Mouse (Mus musculus): ENCODE results near the gene Tbc1d1. TPM values are rescaled to one million over a fixed set of nuclear protein-coding genes. Genes with fewer than 3 reads are reported as not detected.
A peak's percentile ranks its signal among the peaks of the same experiment; 100 is the strongest.

Tbc1d1 gene
- 41.8 TPM for polyA plus RNA-seq (2012; fragmentation: generic; extraction: Trizol)

DNA sequence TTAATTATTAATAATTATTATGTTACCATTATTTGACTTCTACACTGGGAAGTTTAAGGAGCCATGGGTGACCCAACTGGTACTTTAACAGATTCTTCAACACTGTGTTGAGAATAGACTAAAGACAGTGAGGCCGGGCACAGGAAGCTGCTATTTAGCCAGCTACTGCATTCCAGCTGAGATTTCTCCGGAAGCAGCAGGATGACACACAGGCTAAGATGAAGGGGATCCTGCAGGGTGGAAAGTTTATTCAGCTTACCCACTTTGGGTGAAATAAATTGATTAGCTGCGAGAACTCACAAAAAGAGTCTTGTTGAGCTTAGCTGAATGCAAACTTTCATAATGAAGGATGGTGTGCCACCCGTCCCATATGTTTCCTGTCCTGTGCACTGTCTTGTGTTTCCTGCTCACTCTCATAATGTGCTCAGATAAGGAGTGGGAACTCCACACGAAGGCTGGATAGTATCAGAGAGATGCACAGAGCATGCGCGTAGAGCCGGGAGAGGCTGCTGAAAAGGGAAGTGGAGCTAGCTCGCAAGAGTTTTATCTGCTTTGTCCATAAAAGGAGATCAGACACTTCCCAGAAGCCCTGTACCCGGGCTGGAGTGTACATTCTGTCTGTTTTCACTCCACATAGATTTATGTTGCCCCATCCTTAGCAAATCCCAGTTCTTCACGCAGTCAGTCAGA is at the start of gene Tbc1d1:
Gene Tbc1d1, plus strand, starts transcription at position 445 of the 690 bp plus-strand sequence.
- TF ChIP-seq MYOD1 (IDR thresholded peaks at IDR 0.05; ENCODE audit: control insufficient read depth in 1 of 3, insufficient read length in 2 of 3, low read depth in 2 of 3), result no peak
- TF ChIP-seq POLR2AphosphoS2 (IDR thresholded peaks at IDR 0.05; ENCODE audit: insufficient read length, low read depth), result no peak
- no peak for TF ChIP-seq SRF (IDR thresholded peaks at IDR 0.05; ENCODE audit: control insufficient read depth, insufficient read length, low read depth)
- no peak for TF ChIP-seq TCF12 (IDR thresholded peaks at IDR 0.05; ENCODE audit: insufficient read depth, poor library complexity, severe bottlenecking)
- TF ChIP-seq MAX (IDR thresholded peaks at IDR 0.05; ENCODE audit: low read depth), result no peak
- no peak for TF ChIP-seq TCF3 (IDR thresholded peaks at IDR 0.05; ENCODE audit: insufficient read length, low read depth)
- TF ChIP-seq CEBPB (IDR thresholded peaks at IDR 0.05; ENCODE audit: insufficient read depth, poor library complexity, severe bottlenecking), result no peak
- TF ChIP-seq USF1 (IDR thresholded peaks at IDR 0.05; ENCODE audit: low read depth), result no peak
- TF ChIP-seq POLR2A (IDR thresholded peaks at IDR 0.05; ENCODE audit: insufficient read length, low read depth), result no peak
- TF ChIP-seq REST (IDR thresholded peaks at IDR 0.05; ENCODE audit: insufficient read depth, insufficient read length), result no peak
- Histone ChIP-seq H3K4me3 (no peak within 1 kb of the TSS), H3K27me3 (ENCODE audit: control insufficient read depth, insufficient read depth, insufficient read length) (no peaks in the 10 kb centered on the region), H3K36me3 (ENCODE audit: control insufficient read depth, insufficient read depth) (no peaks in the 10 kb centered on the region), H3K79me2 (ENCODE audit: control insufficient read depth, insufficient read depth) (peaks cover 3% of the 10 kb centered on the region), H3K4me2 (ENCODE audit: low read depth) (no peak within 1 kb of the TSS), H3ac (ENCODE audit: control insufficient read depth, insufficient read length) (no peak within 1 kb of the TSS)

DNA sequence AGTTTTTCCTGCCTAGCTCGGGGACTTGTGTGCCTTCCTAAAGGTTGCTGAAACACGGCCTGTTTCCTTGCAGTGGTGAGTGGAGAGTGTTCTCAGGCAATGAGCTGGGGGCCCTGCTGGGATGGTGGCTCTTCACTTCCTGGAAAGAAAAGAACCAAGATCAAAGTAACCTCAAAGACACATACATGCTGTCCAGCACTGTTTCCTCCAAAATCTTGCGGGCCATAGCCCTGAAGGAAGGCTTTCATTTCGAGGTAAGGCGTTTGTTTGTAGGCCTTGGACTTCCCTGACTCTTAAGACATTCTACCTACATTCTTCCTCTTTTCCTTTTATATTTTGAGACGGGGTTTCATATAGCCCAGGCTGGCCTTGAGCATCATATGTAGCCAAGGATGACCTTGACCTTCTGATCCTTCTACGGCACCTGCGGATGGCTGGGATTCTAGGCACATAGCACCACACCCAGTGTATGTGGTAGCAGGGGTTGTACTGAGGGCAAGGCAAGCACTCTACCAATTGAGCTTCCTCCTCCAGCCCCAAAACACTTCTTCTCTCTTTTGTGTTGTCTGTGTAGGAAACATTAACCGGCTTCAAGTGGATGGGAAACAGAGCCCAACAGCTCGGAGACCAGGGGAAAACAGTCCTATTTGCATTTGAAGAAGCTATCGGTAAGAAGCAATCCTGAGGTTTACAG is 48.4 kb upstream of the Tbc1d1 start:
- TF ChIP-seq TCF12 (IDR thresholded peaks at IDR 0.05; ENCODE audit: insufficient read depth, poor library complexity, severe bottlenecking), result no peak
- no peak for TF ChIP-seq REST (IDR thresholded peaks at IDR 0.05; ENCODE audit: insufficient read depth, insufficient read length)
- TF ChIP-seq MAX (IDR thresholded peaks at IDR 0.05; ENCODE audit: low read depth), result no peak
- no peaks in the 10 kb centered on the region for H3K27me3 ChIP-seq (ENCODE audit: control insufficient read depth, insufficient read depth, insufficient read length)
- no peak overlapping the region for H3K4me2 ChIP-seq (ENCODE audit: low read depth)
- peaks cover 43% of the 10 kb centered on the region for H3K36me3 ChIP-seq (ENCODE audit: control insufficient read depth, insufficient read depth)
- no peak overlapping the region for H3ac ChIP-seq (ENCODE audit: control insufficient read depth, insufficient read length)
- no peak overlapping the region for H3K4me3 ChIP-seq
- no peaks in the 10 kb centered on the region for H3K79me2 ChIP-seq (ENCODE audit: control insufficient read depth, insufficient read depth)

DNA sequence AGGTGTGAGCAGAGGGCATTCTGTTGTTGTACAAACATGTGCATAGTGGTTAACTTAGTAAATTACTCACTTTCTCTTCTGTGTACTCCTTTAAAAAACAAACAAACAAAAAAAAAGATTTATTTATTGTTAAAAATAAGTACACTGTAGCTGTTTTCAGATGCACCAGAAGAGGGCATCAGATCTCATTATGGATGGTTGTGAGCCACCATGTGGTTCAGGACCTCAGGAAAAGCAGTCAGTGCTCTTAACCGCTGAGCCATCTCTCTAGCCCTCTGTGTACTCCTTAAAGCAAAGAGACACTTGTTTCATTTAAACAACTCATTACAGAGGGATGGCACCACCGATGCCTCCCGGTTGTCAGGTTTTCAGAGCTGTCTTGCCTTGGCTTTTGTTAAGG is 46.9 kb upstream of the Tbc1d1 start:
- H3K4me2 ChIP-seq (ENCODE audit: low read depth), result no peak overlapping the region
- TF ChIP-seq MYOG (IDR thresholded peaks at IDR 0.05; ENCODE audit: control insufficient read depth in 1 of 3, insufficient read depth in 1 of 3, insufficient read length in 2 of 3, low read depth in 2 of 3), result no peak
- no peak for TF ChIP-seq MYOD1 (IDR thresholded peaks at IDR 0.05; ENCODE audit: control insufficient read depth in 1 of 3, insufficient read length in 2 of 3, low read depth in 2 of 3)
- no peak for TF ChIP-seq CEBPB (IDR thresholded peaks at IDR 0.05; ENCODE audit: insufficient read depth, poor library complexity, severe bottlenecking)
- no peak for TF ChIP-seq POLR2AphosphoS2 (IDR thresholded peaks at IDR 0.05; ENCODE audit: insufficient read length, low read depth)
- no peak for TF ChIP-seq SRF (IDR thresholded peaks at IDR 0.05; ENCODE audit: control insufficient read depth, insufficient read length, low read depth)
- no peak for TF ChIP-seq MAX (IDR thresholded peaks at IDR 0.05; ENCODE audit: low read depth)
- no peak for TF ChIP-seq POLR2A (IDR thresholded peaks at IDR 0.05; ENCODE audit: insufficient read length, low read depth)
- no peak for TF ChIP-seq REST (IDR thresholded peaks at IDR 0.05; ENCODE audit: insufficient read depth, insufficient read length)
- TF ChIP-seq USF1 (IDR thresholded peaks at IDR 0.05; ENCODE audit: low read depth), result no peak
- no peak for TF ChIP-seq TCF12 (IDR thresholded peaks at IDR 0.05; ENCODE audit: insufficient read depth, poor library complexity, severe bottlenecking)
- no peak for TF ChIP-seq TCF3 (IDR thresholded peaks at IDR 0.05; ENCODE audit: insufficient read length, low read depth)
- no peak for TF ChIP-seq E2F4 (IDR thresholded peaks at IDR 0.05; ENCODE audit: insufficient read depth)
- H3K27me3 ChIP-seq (ENCODE audit: control insufficient read depth, insufficient read depth, insufficient read length), result no peaks in the 10 kb centered on the region
- H3K79me2 ChIP-seq (ENCODE audit: control insufficient read depth, insufficient read depth), result no peaks in the 10 kb centered on the region
- no peak overlapping the region for H3K4me3 ChIP-seq
- H3ac ChIP-seq (ENCODE audit: control insufficient read depth, insufficient read length), result no peak overlapping the region
- peaks cover 48% of the 10 kb centered on the region for H3K36me3 ChIP-seq (ENCODE audit: control insufficient read depth, insufficient read depth)

DNA sequence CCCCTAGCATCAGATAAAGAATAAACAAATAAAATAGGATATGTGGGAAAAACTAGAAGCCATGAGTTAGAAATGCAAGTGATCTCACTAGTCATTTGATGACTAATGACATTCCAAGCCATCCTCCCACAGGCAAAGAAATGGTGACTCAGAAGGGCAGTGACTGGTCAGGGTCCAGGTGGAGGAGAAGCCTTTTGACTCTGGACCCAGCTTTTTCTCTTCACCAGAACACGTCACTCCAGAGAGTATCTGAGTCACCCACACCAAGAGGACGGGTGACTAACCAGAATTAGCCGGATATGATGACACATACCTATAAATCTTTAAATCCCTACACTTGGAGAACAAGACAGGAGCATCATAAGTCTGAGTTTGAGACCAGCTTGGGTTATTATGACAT is 43.7 kb upstream of the Tbc1d1 start:
- no peaks in the 10 kb centered on the region for H3K27me3 ChIP-seq (ENCODE audit: control insufficient read depth, insufficient read depth, insufficient read length)
- H3K4me2 ChIP-seq (ENCODE audit: low read depth), result peak overlapping the region; percentile 50
- H3K36me3 ChIP-seq (ENCODE audit: control insufficient read depth, insufficient read depth), result peaks cover 55% of the 10 kb centered on the region
- no peak overlapping the region for H3K4me3 ChIP-seq
- TF ChIP-seq POLR2AphosphoS2 (IDR thresholded peaks at IDR 0.05; ENCODE audit: insufficient read length, low read depth) (no peak), CEBPB (IDR thresholded peaks at IDR 0.05; ENCODE audit: insufficient read depth, poor library complexity, severe bottlenecking) (peak; percentile 50; the same call in 1 of the 2 replicates), MYOD1 (IDR thresholded peaks at IDR 0.05; ENCODE audit: control insufficient read depth in 1 of 3, insufficient read length in 2 of 3, low read depth in 2 of 3) (peak in 1 of 3 experiments; percentile 49), POLR2A (IDR thresholded peaks at IDR 0.05; ENCODE audit: insufficient read length, low read depth) (no peak)
- no peaks in the 10 kb centered on the region for H3K79me2 ChIP-seq (ENCODE audit: control insufficient read depth, insufficient read depth)
- no peak overlapping the region for H3ac ChIP-seq (ENCODE audit: control insufficient read depth, insufficient read length)

DNA sequence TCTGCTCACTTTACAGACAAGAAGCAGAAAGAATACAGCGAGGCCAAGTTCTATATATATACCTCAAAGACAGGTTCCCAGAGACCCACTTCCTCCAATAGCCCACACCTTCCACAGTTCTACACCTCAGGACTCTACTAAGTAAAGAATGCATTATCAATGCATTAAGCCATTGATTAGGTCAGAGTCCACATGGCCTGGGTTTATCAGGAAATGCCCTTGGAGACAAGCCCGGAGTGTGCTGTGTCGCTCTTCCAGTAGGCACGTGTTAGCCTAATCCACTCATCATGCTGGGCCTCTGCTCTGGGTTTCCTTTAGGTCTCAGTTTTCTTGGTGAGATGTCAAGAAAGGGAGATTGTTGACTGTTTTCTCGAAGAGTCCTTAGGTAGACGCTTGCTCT is 41.9 kb upstream of the Tbc1d1 start:
- no peak overlapping the region for H3ac ChIP-seq (ENCODE audit: control insufficient read depth, insufficient read length)
- no peak for TF ChIP-seq SRF (IDR thresholded peaks at IDR 0.05; ENCODE audit: control insufficient read depth, insufficient read length, low read depth)
- no peak for TF ChIP-seq MYOG (IDR thresholded peaks at IDR 0.05; ENCODE audit: control insufficient read depth in 1 of 3, insufficient read depth in 1 of 3, insufficient read length in 2 of 3, low read depth in 2 of 3)
- TF ChIP-seq TCF12 (IDR thresholded peaks at IDR 0.05; ENCODE audit: insufficient read depth, poor library complexity, severe bottlenecking), result no peak
- no peak for TF ChIP-seq POLR2AphosphoS2 (IDR thresholded peaks at IDR 0.05; ENCODE audit: insufficient read length, low read depth)
- no peak for TF ChIP-seq USF1 (IDR thresholded peaks at IDR 0.05; ENCODE audit: low read depth)
- no peak for TF ChIP-seq MYOD1 (IDR thresholded peaks at IDR 0.05; ENCODE audit: control insufficient read depth in 1 of 3, insufficient read length in 2 of 3, low read depth in 2 of 3)
- no peak for TF ChIP-seq POLR2A (IDR thresholded peaks at IDR 0.05; ENCODE audit: insufficient read length, low read depth)
- no peak for TF ChIP-seq E2F4 (IDR thresholded peaks at IDR 0.05; ENCODE audit: insufficient read depth)
- TF ChIP-seq CEBPB (IDR thresholded peaks at IDR 0.05; ENCODE audit: insufficient read depth, poor library complexity, severe bottlenecking), result no peak
- H3K4me3 ChIP-seq, result no peak overlapping the region

More for the DNA sequence above, 41.9 kb upstream of the Tbc1d1 start:
- peaks cover 48% of the 10 kb centered on the region for H3K36me3 ChIP-seq (ENCODE audit: control insufficient read depth, insufficient read depth)
- no peaks in the 10 kb centered on the region for H3K27me3 ChIP-seq (ENCODE audit: control insufficient read depth, insufficient read depth, insufficient read length)
- H3K79me2 ChIP-seq (ENCODE audit: control insufficient read depth, insufficient read depth), result no peaks in the 10 kb centered on the region
- H3K4me2 ChIP-seq (ENCODE audit: low read depth), result no peak overlapping the region

Data from myocyte (in vitro differentiated cells).